Mouse (Mus musculus) kidney, adult 2 months (tissue): ENCODE data around the gene Cep290.
A peak's percentile ranks its signal among the peaks of the same experiment; 100 is the strongest.

Experiments
- CTCF ChIP-seq: fragments of 200-500 bp; conservative IDR thresholded peaks from 2 replicates; pipeline ENCODE4 v1.5.1; 2011; ENCODE audit warnings: low read depth, mild to moderate bottlenecking, control low read depth, low read length, moderate library complexity, mixed read lengths; ENCODE audit not compliant: insufficient read depth, insufficient read length
- POLR2A ChIP-seq: fragments of 200-500 bp; IDR thresholded peaks from one replicate; pipeline ENCODE4 v1.6.1; 2011; ENCODE audit warnings: low read depth, low read length, control low read depth

GRCm38 (mm10) chr10:100487097-100487978, at the start of gene Cep290, which contains the start of gene Tmtc3:
- TF ChIP-seq CTCF = no peak
- TF ChIP-seq POLR2A = peak; percentile 15
